Mouse (Mus musculus): Measurements from ENCODE around the gene Mthfsl. TPM values are rescaled to one million over a fixed set of nuclear protein-coding genes. Genes with fewer than 3 reads are reported as not detected.

Mthfsl gene
- 119 TPM for polyA plus RNA-seq (2017; shearing (Covaris generic))

GRCm38 (mm10) chr9:88719989-88720537 lies at the start of gene Mthfsl:
Mthfsl (minus strand) TSS chr9:88720296.

GRCm38 (mm10) chr9:88731728-88732127 lies 11.6 kb upstream of the Mthfsl start, which contains the start of gene Bcl2a1d:
Bcl2a1d (minus strand) TSS chr9:88731914.

Other genes with a start within 250 kb of the Mthfsl start
- gene Syncrip, start 237.7 kb downstream of the Mthfsl start, polyA plus RNA-seq (2017; shearing (Covaris generic)) = 110 TPM
- gene Zfp949, start 172.3 kb downstream of the Mthfsl start, polyA plus RNA-seq (2017; shearing (Covaris generic)) = 21.1 TPM
- not detected for gene Trim43a, start 139.4 kb downstream of the Mthfsl start, polyA plus RNA-seq (2017; shearing (Covaris generic))
- 68.7 TPM for gene Bcl2a1d, start 11.6 kb upstream of the Mthfsl start, polyA plus RNA-seq (2017; shearing (Covaris generic))
- not detected for gene Trim43c, start 118.9 kb upstream of the Mthfsl start, polyA plus RNA-seq (2017; shearing (Covaris generic))
- gene Bcl2a1a, start 236.6 kb upstream of the Mthfsl start, polyA plus RNA-seq (2017; shearing (Covaris generic)) = not detected